Mouse (Mus musculus) limb, embryonic 14.5 days (tissue): ENCODE results near the gene Recql. TPM values are rescaled to one million over a fixed set of nuclear protein-coding genes. Genes with fewer than 3 reads are reported as not detected.

Source experiments
- ATAC-seq: fragments of 200-750 bp; cut with Nextera tagmentation; 2 replicates; pipeline ENCODE4 v1.8.0; 2017; ENCODE audit warnings: low read depth, moderate number of reproducible peaks, moderate TSS enrichment; ENCODE audit not compliant: low FRiP score
- DNase-seq: peaks from one replicate; pipeline ENCODE4 v3.0.0-alpha.2; 2015; ENCODE audit warnings: low spot score
- H3K27ac ChIP-seq: fragments of 300-500 bp; sonication (generic); replicated peaks from 2 replicates; pipeline ENCODE4 v1.5.1; 2014; ENCODE audit warnings: low read depth, mild to moderate bottlenecking, low read length, moderate library complexity, mixed read lengths
- H3K27me3 ChIP-seq: fragments of 300-500 bp; sonication (generic); 2 replicates; pipeline ENCODE4 v1.6.1; 2014; ENCODE audit warnings: low read length, mixed read lengths; ENCODE audit not compliant: control insufficient read depth, insufficient read depth
- H3K36me3 ChIP-seq: fragments of 300-500 bp; sonication (generic); 2 replicates; pipeline ENCODE4 v1.6.1; 2014; ENCODE audit warnings: mild to moderate bottlenecking, low read length, moderate library complexity, mixed read lengths; ENCODE audit not compliant: control insufficient read depth, insufficient read depth
- H3K4me1 ChIP-seq: fragments of 300-500 bp; sonication (generic); 2 replicates; pipeline ENCODE4 v1.6.1; 2014; ENCODE audit warnings: antibody characterized with exemption, low read length, mixed read lengths; ENCODE audit not compliant: control insufficient read depth, insufficient read depth
- H3K4me2 ChIP-seq: fragments of 300-500 bp; sonication (generic); replicated peaks from 2 replicates; pipeline ENCODE4 v1.6.1; 2014; ENCODE audit warnings: low read depth, mild to moderate bottlenecking, low read length, moderate library complexity; ENCODE audit not compliant: severe bottlenecking
- H3K4me3 ChIP-seq: fragments of 300-500 bp; sonication (generic); replicated peaks from 2 replicates; pipeline ENCODE4 v1.5.1; 2014; ENCODE audit warnings: low read length
- H3K9ac ChIP-seq: fragments of 300-500 bp; sonication (generic); 2 replicates; pipeline ENCODE4 v1.6.1; 2014; ENCODE audit warnings: mild to moderate bottlenecking, low read depth, low read length, moderate library complexity; ENCODE audit not compliant: severe bottlenecking
- H3K9me3 ChIP-seq: fragments of 300-500 bp; sonication (generic); 2 replicates; pipeline ENCODE4 v1.6.1; 2016; ENCODE audit warnings: low read length; ENCODE audit not compliant: control insufficient read depth
- POLR2A ChIP-seq: fragments of 200-500 bp; IDR thresholded peaks from 2 replicates; pipeline ENCODE4 v1.8.0; 2012; ENCODE audit warnings: inconsistent platforms, mild to moderate bottlenecking, moderate library complexity, borderline replicate concordance; ENCODE audit not compliant: insufficient read depth, insufficient read length; ENCODE audit errors: extremely low read depth
- WGBS: fragments of 180-500 bp; shearing (Covaris S2); extraction: QIAGEN DNeasy Blood & Tissue Kit; methylation state at CpG from one replicate; pipeline ENCODE4 v1.1.7; 2014; 5-methylcytosine and 5-hydroxymethylcytosine counted together
- polyA plus RNA-seq, 2 experiments: library from polyadenylated mRNA; depleted of rRNA in 1 of 2; stranded (reverse) in 1 of 2; unstranded in 1 of 2; fragments of >200 nt; fragmentation: Nextera tagmentation in 1 of 2; extraction: Ambion mirVana in 1 of 2; gene quantifications; 2 replicates each; pipeline versions ENCODE4 v1.2.1 to v1.2.3; 2012 to 2014

Recql gene
- polyA plus RNA-seq (2012; rRNA removed) (23.0 and 23.9 TPM in 2 replicates), polyA plus RNA-seq (2014; fragmentation: Nextera tagmentation; extraction: Ambion mirVana) (25.7 and 26.7 TPM in 2 replicates)

GRCm38 (mm10) chr6:142387011-142387754 is at the start of gene Recql, which contains the start of gene Golt1b:
TSS of gene Recql (minus strand) at chr6:142387087.
TSS of gene Golt1b (plus strand) at chr6:142387221.
- peak within 1 kb of the TSS; percentile 98 for H3K4me3 ChIP-seq
- under 1% methylated on average over 69 of the region's 87 CpGs for WGBS
- H3K4me1 ChIP-seq, result peaks cover 17% of the 10 kb centered on the region
- 0 out of 2 replicates have a peak, but pooled peaks cover 5% of the 10 kb centered on the region for H3K36me3 ChIP-seq
- peak within 1 kb of the TSS; percentile 94 for H3K9ac ChIP-seq
- H3K27ac ChIP-seq, result peak within 1 kb of the TSS; percentile 71
- H3K9me3 ChIP-seq, result no peaks in the 10 kb centered on the region
- ATAC-seq, result peak; percentile 100
- peak; percentile 95 for DNase-seq
- H3K4me2 ChIP-seq, result peak within 1 kb of the TSS; percentile 72
- H3K27me3 ChIP-seq, result no peaks in the 10 kb centered on the region
- TF ChIP-seq POLR2A, result 0 out of 2 replicates have a peak, but pooled peaks have one; percentile 43

- no peak for ATAC-seq
- DNase-seq, result no peak
- Histone ChIP-seq H3K27ac (no peak overlapping the region), H3K9me3 (no peaks in the 10 kb centered on the region), H3K36me3 (no peaks in the 10 kb centered on the region), H3K27me3 (no peaks in the 10 kb centered on the region), H3K4me3 (no peak overlapping the region), H3K9ac (no peak overlapping the region), H3K4me2 (no peak overlapping the region), H3K4me1 (no peaks in the 10 kb centered on the region)
- TF ChIP-seq POLR2A, result no peak
Measured at GRCm38 (mm10) chr6:142429072-142429471, 42.2 kb upstream of the Recql start.

- Histone ChIP-seq H3K27ac (no peak overlapping the region), H3K4me1 (no peaks in the 10 kb centered on the region), H3K36me3 (no peaks in the 10 kb centered on the region), H3K27me3 (no peaks in the 10 kb centered on the region), H3K4me3 (no peak overlapping the region), H3K9ac (no peak overlapping the region), H3K9me3 (no peaks in the 10 kb centered on the region), H3K4me2 (no peak overlapping the region)
- TF ChIP-seq POLR2A, result no peak
- DNase-seq (no peak), ATAC-seq (no peak)
- 79% methylated on average over 7 of the region's 7 CpGs for WGBS
Measured at GRCm38 (mm10) chr6:142424976-142425375, 38.1 kb upstream of the Recql start.

- Histone ChIP-seq H3K9ac (peak overlapping the region; percentile 38; the same call in 1 of the 2 replicates), H3K27me3 (peaks cover 31% of the 10 kb centered on the region), H3K9me3 (no peaks in the 10 kb centered on the region), H3K4me1 (no peaks in the 10 kb centered on the region), H3K36me3 (no peaks in the 10 kb centered on the region; the same call in 1 of the 2 replicates), H3K27ac (no peak overlapping the region), H3K4me3 (peak overlapping the region; percentile 25), H3K4me2 (peak overlapping the region; percentile 44; the same call in 1 of the 2 replicates)
- no peak for DNase-seq
- WGBS, result 3% methylated on average over 19 of the region's 24 CpGs
- TF ChIP-seq POLR2A, result no peak
- ATAC-seq, result no peak
Measured at GRCm38 (mm10) chr6:142414597-142414996, 27.7 kb upstream of the Recql start.

- Histone ChIP-seq H3K9ac (no peak overlapping the region), H3K4me1 (no peaks in the 10 kb centered on the region), H3K36me3 (no peaks in the 10 kb centered on the region; the same call in 1 of the 2 replicates), H3K27ac (no peak overlapping the region), H3K9me3 (no peaks in the 10 kb centered on the region), H3K27me3 (peaks cover 31% of the 10 kb centered on the region), H3K4me2 (no peak overlapping the region), H3K4me3 (no peak overlapping the region)
- no peak for TF ChIP-seq POLR2A
- WGBS, result 13% methylated on average over 12 of the region's 12 CpGs
- DNase-seq, result no peak
- no peak for ATAC-seq
Measured at GRCm38 (mm10) chr6:142413845-142414244, 27.0 kb upstream of the Recql start.
